Mouse (Mus musculus) heart, embryonic 14.5 days (tissue): ENCODE results near the gene Zdhhc19. TPM values are rescaled to one million over a fixed set of nuclear protein-coding genes. Genes with fewer than 3 reads are reported as not detected.

Source experiments
- ATAC-seq: fragments of 200-750 bp; cut with Nextera tagmentation; 2 replicates; pipeline ENCODE4 v1.8.0; 2017; ENCODE audit warnings: low read depth, moderate TSS enrichment; ENCODE audit not compliant: insufficient number of reproducible peaks, insufficient read depth, low FRiP score
- H3K27ac ChIP-seq, 2 experiments: fragments of 200-500 bp in 1 of 2; fragments of 300-500 bp in 1 of 2; sonication (generic) in 1 of 2; replicated peaks in 1 of 2; 2 replicates each; pipeline ENCODE4 v1.5.1; 2012 to 2014; ENCODE audit warnings: low read depth in 2 of 2, low read length in 2 of 2, control low read depth in 1 of 2, mild to moderate bottlenecking in 1 of 2, mixed read lengths in 1 of 2; ENCODE audit not compliant: control insufficient read depth in 1 of 2, insufficient read depth in 1 of 2
- H3K27me3 ChIP-seq: fragments of 300-500 bp; sonication (generic); 2 replicates; pipeline ENCODE4 v1.6.1; 2014; ENCODE audit warnings: mild to moderate bottlenecking, low read length, control low read depth; ENCODE audit not compliant: control insufficient read depth, insufficient read depth
- H3K36me3 ChIP-seq: fragments of 300-500 bp; sonication (generic); 2 replicates; pipeline ENCODE4 v1.6.1; 2014; ENCODE audit warnings: mild to moderate bottlenecking, control low read depth, low read length, mixed read lengths; ENCODE audit not compliant: control insufficient read depth, insufficient read depth
- H3K4me1 ChIP-seq, 2 experiments: fragments of 200-500 bp in 1 of 2; fragments of 300-500 bp in 1 of 2; sonication (generic) in 1 of 2; 2 replicates each; pipeline ENCODE4 v1.6.1; 2012 to 2014; ENCODE audit warnings: low read length in 2 of 2, control low read depth in 1 of 2, mixed read lengths in 1 of 2; ENCODE audit not compliant: control insufficient read depth in 2 of 2, insufficient read depth in 2 of 2
- H3K4me2 ChIP-seq: fragments of 300-500 bp; sonication (generic); 2 replicates; pipeline ENCODE4 v1.6.1; 2014; ENCODE audit warnings: mild to moderate bottlenecking, low read length
- H3K4me3 ChIP-seq, 2 experiments: fragments of 200-500 bp in 1 of 2; fragments of 300-500 bp in 1 of 2; sonication (generic) in 1 of 2; 2 replicates each; pipeline ENCODE4 v1.5.1; 2012 to 2014; ENCODE audit warnings: low read length in 2 of 2, mild to moderate bottlenecking in 2 of 2, control low read depth in 1 of 2, low read depth in 1 of 2, moderate library complexity in 1 of 2; ENCODE audit not compliant: control insufficient read depth in 1 of 2, insufficient read depth in 1 of 2
- H3K9ac ChIP-seq: fragments of 300-500 bp; sonication (generic); 2 replicates; pipeline ENCODE4 v1.6.1; 2014; ENCODE audit warnings: mild to moderate bottlenecking, low read length
- H3K9me3 ChIP-seq: fragments of 300-500 bp; sonication (generic); 2 replicates; pipeline ENCODE4 v1.6.1; 2016; ENCODE audit warnings: low read length, control low read depth; ENCODE audit not compliant: control insufficient read depth
- WGBS: fragments of 180-500 bp; shearing (Covaris S2); extraction: QIAGEN DNeasy Blood & Tissue Kit; methylation state at CpG from one replicate; pipeline ENCODE4 v1.1.7; 2014; 5-methylcytosine and 5-hydroxymethylcytosine counted together
- polyA plus RNA-seq: library from polyadenylated mRNA; unstranded; fragments of >200 nt; fragmentation: Nextera tagmentation; extraction: Ambion mirVana; gene quantifications from 2 replicates; pipeline ENCODE4 v1.2.1, GENCODE M21; 2014

Zdhhc19 gene
- polyA plus RNA-seq, 1 experiment from 2014 or later = not detected

- H3K4me1 ChIP-seq = peaks cover 2 to 5% of the 10 kb centered on the region in 2 experiments; a peak in 2 of 4 replicates
- no peak overlapping the region for H3K9ac ChIP-seq
- H3K36me3 ChIP-seq = no peaks in the 10 kb centered on the region
- WGBS = 60% methylated on average over 5 of the region's 5 CpGs
- H3K4me3 ChIP-seq = no peak overlapping the region
- no peaks in the 10 kb centered on the region for H3K9me3 ChIP-seq
- no peak for ATAC-seq
- no peak overlapping the region for H3K4me2 ChIP-seq
- no peaks in the 10 kb centered on the region for H3K27me3 ChIP-seq
- 0 out of 4 replicates have a peak overlapping the region, but pooled peaks of 1 of the 2 experiments have one; percentile 19 for H3K27ac ChIP-seq
Observed at GRCm38 (mm10) chr16:32593916-32594315, 97.9 kb downstream of the Zdhhc19 start.

GRCm38 (mm10) chr16:32594701-32595100, 98.6 kb downstream of the Zdhhc19 start:
- Histone ChIP-seq H3K4me1 (peaks cover 2 to 5% of the 10 kb centered on the region in 2 experiments; a peak in 2 of 4 replicates), H3K36me3 (no peaks in the 10 kb centered on the region), H3K4me3 (no peak overlapping the region), H3K27me3 (no peaks in the 10 kb centered on the region), H3K9me3 (no peaks in the 10 kb centered on the region), H3K27ac (no peak overlapping the region), H3K4me2 (no peak overlapping the region), H3K9ac (no peak overlapping the region)
- 57% methylated on average over 5 of the region's 5 CpGs for WGBS
- ATAC-seq = no peak

- peaks cover 2 to 5% of the 10 kb centered on the region in 2 experiments; a peak in 2 of 4 replicates for H3K4me1 ChIP-seq
Observed at GRCm38 (mm10) chr16:32595142-32595855, 99.2 kb downstream of the Zdhhc19 start.

GRCm38 (mm10) chr16:32597909-32598381, 101.9 kb downstream of the Zdhhc19 start:
- no peak for ATAC-seq
- Histone ChIP-seq H3K4me2 (no peak overlapping the region), H3K4me1 (peaks cover 2 to 5% of the 10 kb centered on the region in 2 experiments; a peak in 2 of 4 replicates), H3K27me3 (no peaks in the 10 kb centered on the region), H3K36me3 (no peaks in the 10 kb centered on the region), H3K4me3 (no peak overlapping the region), H3K27ac (peak overlapping the region in 1 of 2 experiments; percentile 67; a peak in 3 of 4 replicates), H3K9me3 (no peaks in the 10 kb centered on the region), H3K9ac (no peak overlapping the region)
- 23% methylated on average over 4 of the region's 4 CpGs for WGBS

More at GRCm38 (mm10) chr16:32595142-32595855, 99.2 kb downstream of the Zdhhc19 start:
- H3K4me3 ChIP-seq = no peak overlapping the region
- no peaks in the 10 kb centered on the region for H3K27me3 ChIP-seq
- no peak overlapping the region for H3K4me2 ChIP-seq
- H3K36me3 ChIP-seq = no peaks in the 10 kb centered on the region
- ATAC-seq = no peak
- WGBS = 77% methylated on average over 10 of the region's 10 CpGs
- H3K9ac ChIP-seq = no peak overlapping the region
- H3K9me3 ChIP-seq = no peaks in the 10 kb centered on the region
- H3K27ac ChIP-seq = no peak overlapping the region

- peaks cover 2 to 5% of the 10 kb centered on the region in 2 experiments; a peak in 2 of 4 replicates for H3K4me1 ChIP-seq
- H3K4me3 ChIP-seq = no peak overlapping the region
- H3K9ac ChIP-seq = no peak overlapping the region
- H3K27ac ChIP-seq = no peak overlapping the region
- no peaks in the 10 kb centered on the region for H3K27me3 ChIP-seq
- no peak overlapping the region for H3K4me2 ChIP-seq
- WGBS = 77% methylated on average over 1 of the region's 1 CpGs
- no peak for ATAC-seq
- no peaks in the 10 kb centered on the region for H3K9me3 ChIP-seq
- H3K36me3 ChIP-seq = no peaks in the 10 kb centered on the region
Observed at GRCm38 (mm10) chr16:32599151-32599550, 103.1 kb downstream of the Zdhhc19 start.

- Histone ChIP-seq H3K9me3 (no peaks in the 10 kb centered on the region), H3K36me3 (no peaks in the 10 kb centered on the region), H3K4me1 (peaks cover 2 to 5% of the 10 kb centered on the region in 2 experiments; a peak in 2 of 4 replicates), H3K27ac (no peak overlapping the region), H3K4me2 (no peak overlapping the region), H3K9ac (no peak overlapping the region), H3K27me3 (no peaks in the 10 kb centered on the region), H3K4me3 (no peak overlapping the region)
- no peak for ATAC-seq
- WGBS = 70% methylated on average over 3 of the region's 3 CpGs
Observed at GRCm38 (mm10) chr16:32602193-32602685, 106.2 kb downstream of the Zdhhc19 start.

GRCm38 (mm10) chr16:32607562-32608343, 111.7 kb downstream of the Zdhhc19 start:
- H3K9ac ChIP-seq = peak overlapping the region; percentile 96; the same call in 1 of the 2 replicates
- peak overlapping the region in 1 of 2 experiments; percentile 91; a peak in 1 of 4 replicates for H3K4me3 ChIP-seq
- no peak for ATAC-seq
- H3K4me2 ChIP-seq = peak overlapping the region; percentile 86
- H3K4me1 ChIP-seq = peaks cover 2 to 21% of the 10 kb centered on the region in 2 experiments
- H3K27me3 ChIP-seq = no peaks in the 10 kb centered on the region
- peak overlapping the region; percentile 42 to 97; a peak in 3 of 4 replicates for H3K27ac ChIP-seq
- WGBS = 37% methylated on average over 7 of the region's 7 CpGs
- peaks cover 1% of the 10 kb centered on the region; the same call in 1 of the 2 replicates for H3K36me3 ChIP-seq
- H3K9me3 ChIP-seq = no peaks in the 10 kb centered on the region
